Mouse (Mus musculus) midbrain, embryonic 16.5 days (tissue): ENCODE data around the gene Aoah. TPM values are rescaled to one million over a fixed set of nuclear protein-coding genes. Genes with fewer than 3 reads are reported as not detected.

ENCODE experiments used
- ATAC-seq: fragments of 200-750 bp; cut with Nextera tagmentation; 2 replicates; pipeline ENCODE4 v1.8.0; 2017; ENCODE audit warnings: moderate TSS enrichment
- H3K27ac ChIP-seq: fragments of 300-500 bp; sonication (generic); 2 replicates; pipeline ENCODE4 v1.5.1; 2014; ENCODE audit warnings: mild to moderate bottlenecking, low read length, mixed read lengths
- H3K27me3 ChIP-seq: fragments of 300-500 bp; sonication (generic); 2 replicates; pipeline ENCODE4 v1.6.1; 2014; ENCODE audit warnings: low read depth, low read length, mixed read lengths; ENCODE audit not compliant: control insufficient read depth, insufficient read depth
- H3K36me3 ChIP-seq: fragments of 300-500 bp; sonication (generic); 2 replicates; pipeline ENCODE4 v1.6.1; 2014; ENCODE audit warnings: mild to moderate bottlenecking, low read length, moderate library complexity, mixed read lengths; ENCODE audit not compliant: control insufficient read depth, insufficient read depth
- H3K4me1 ChIP-seq: fragments of 300-500 bp; sonication (generic); 2 replicates; pipeline ENCODE4 v1.6.1; 2014; ENCODE audit warnings: mild to moderate bottlenecking, low read length, mixed read lengths; ENCODE audit not compliant: control insufficient read depth, insufficient read depth
- H3K4me2 ChIP-seq: fragments of 300-500 bp; sonication (generic); 2 replicates; pipeline ENCODE4 v1.6.1; 2014; ENCODE audit warnings: mild to moderate bottlenecking, low read length, mixed read lengths
- H3K4me3 ChIP-seq: fragments of 300-500 bp; sonication (generic); 2 replicates; pipeline ENCODE4 v1.5.1; 2014; ENCODE audit warnings: low read depth, mild to moderate bottlenecking, low read length, moderate library complexity, mixed read lengths
- H3K9ac ChIP-seq: fragments of 300-500 bp; sonication (generic); 2 replicates; pipeline ENCODE4 v1.6.1; 2014; ENCODE audit warnings: low read depth, low read length, mixed read lengths
- H3K9me3 ChIP-seq: fragments of 300-500 bp; sonication (generic); replicated peaks from 2 replicates; pipeline ENCODE4 v1.6.1; 2014; ENCODE audit warnings: mild to moderate bottlenecking, low read length, mixed read lengths; ENCODE audit not compliant: control insufficient read depth, poor library complexity, severe bottlenecking
- WGBS: fragments of 180-500 bp; shearing (Covaris S2); extraction: QIAGEN DNeasy Blood & Tissue Kit; methylation state at CpG from one replicate; pipeline ENCODE4 v1.1.7; 2014; 5-methylcytosine and 5-hydroxymethylcytosine counted together
- polyA plus RNA-seq: library from polyadenylated mRNA; unstranded; fragments of >200 nt; fragmentation: Nextera tagmentation; extraction: Ambion mirVana; gene quantifications from 2 replicates; pipeline ENCODE4 v1.2.1, GENCODE M21; 2015

The Aoah gene
- 0.27 and 0.60 TPM in 2 replicates for polyA plus RNA-seq

GRCm38 (mm10) chr13:20793901-20794300 lies at the start of gene Aoah:
Aoah (plus strand) TSS chr13:20794113.
- Histone ChIP-seq H3K36me3 (no peaks in the 10 kb centered on the region), H3K4me1 (no peaks in the 10 kb centered on the region), H3K4me3 (no peak within 1 kb of the TSS), H3K9me3 (no peaks in the 10 kb centered on the region), H3K27ac (no peak within 1 kb of the TSS), H3K27me3 (no peaks in the 10 kb centered on the region), H3K9ac (no peak within 1 kb of the TSS), H3K4me2 (no peak within 1 kb of the TSS)
- WGBS, result 78% methylated on average over 4 of the region's 4 CpGs
- ATAC-seq, result no peak

DNA sequence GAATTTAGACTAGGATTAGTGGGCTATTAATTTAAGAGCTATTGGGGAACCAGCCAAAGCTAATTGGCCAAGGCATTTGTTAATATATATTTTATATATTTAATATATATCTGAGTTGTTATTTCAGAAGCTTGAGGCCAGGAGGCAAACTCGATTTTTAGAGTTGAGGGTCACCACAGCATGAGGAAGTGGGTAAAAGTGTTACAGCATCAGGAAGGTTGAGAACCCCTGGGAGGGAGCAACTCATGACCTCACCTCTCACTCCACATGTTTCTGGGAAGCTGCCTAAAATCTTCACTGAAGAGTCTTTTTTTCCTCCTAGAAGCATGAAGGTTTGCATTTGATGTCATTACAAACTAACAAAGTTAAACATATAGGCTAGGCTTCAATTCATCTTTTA lies 39.1 kb upstream of the Aoah start:
- H3K9me3 ChIP-seq, result no peaks in the 10 kb centered on the region
- H3K27me3 ChIP-seq, result no peaks in the 10 kb centered on the region
- H3K9ac ChIP-seq, result no peak overlapping the region
- H3K27ac ChIP-seq, result no peak overlapping the region
- no peak overlapping the region for H3K4me3 ChIP-seq
- no peaks in the 10 kb centered on the region for H3K36me3 ChIP-seq
- no peak overlapping the region for H3K4me2 ChIP-seq
- 81% methylated on average over 1 of the region's 1 CpGs for WGBS
- no peaks in the 10 kb centered on the region for H3K4me1 ChIP-seq
- no peak for ATAC-seq

DNA sequence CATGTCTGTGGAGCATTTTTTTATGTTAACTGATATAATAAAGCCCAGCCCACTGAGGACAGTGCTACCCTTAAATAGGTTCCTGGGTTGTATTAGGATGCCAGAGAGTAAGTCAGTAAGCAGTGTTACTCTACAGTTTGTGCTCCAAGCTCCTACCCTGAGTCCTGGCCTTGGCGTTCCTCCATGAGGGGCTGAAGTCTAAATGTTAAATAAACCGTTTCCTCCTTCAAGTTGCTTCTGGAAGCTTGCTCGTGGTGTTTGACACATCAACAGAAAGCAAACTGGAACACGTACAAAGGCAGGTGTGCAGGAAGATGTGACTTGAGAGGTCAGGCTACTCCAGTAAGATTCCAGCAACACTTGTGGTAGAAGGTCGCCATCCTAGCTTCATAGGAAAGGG lies 10.3 kb upstream of the Aoah start:
- no peak overlapping the region for H3K27ac ChIP-seq
- ATAC-seq, result no peak
- no peaks in the 10 kb centered on the region for H3K4me1 ChIP-seq
- H3K9ac ChIP-seq, result no peak overlapping the region
- H3K4me3 ChIP-seq, result no peak overlapping the region
- H3K4me2 ChIP-seq, result no peak overlapping the region
- no peaks in the 10 kb centered on the region for H3K27me3 ChIP-seq
- 87% methylated on average over 5 of the region's 5 CpGs for WGBS
- H3K36me3 ChIP-seq, result no peaks in the 10 kb centered on the region
- H3K9me3 ChIP-seq, result no peaks in the 10 kb centered on the region

GRCm38 (mm10) chr13:20784060-20784459 lies 9.9 kb upstream of the Aoah start:
- Histone ChIP-seq H3K4me3 (no peak overlapping the region), H3K9ac (no peak overlapping the region), H3K36me3 (no peaks in the 10 kb centered on the region), H3K4me2 (no peak overlapping the region), H3K27me3 (no peaks in the 10 kb centered on the region), H3K27ac (no peak overlapping the region), H3K9me3 (no peaks in the 10 kb centered on the region), H3K4me1 (no peaks in the 10 kb centered on the region)
- 94% methylated on average over 6 of the region's 6 CpGs for WGBS
- ATAC-seq, result no peak

DNA sequence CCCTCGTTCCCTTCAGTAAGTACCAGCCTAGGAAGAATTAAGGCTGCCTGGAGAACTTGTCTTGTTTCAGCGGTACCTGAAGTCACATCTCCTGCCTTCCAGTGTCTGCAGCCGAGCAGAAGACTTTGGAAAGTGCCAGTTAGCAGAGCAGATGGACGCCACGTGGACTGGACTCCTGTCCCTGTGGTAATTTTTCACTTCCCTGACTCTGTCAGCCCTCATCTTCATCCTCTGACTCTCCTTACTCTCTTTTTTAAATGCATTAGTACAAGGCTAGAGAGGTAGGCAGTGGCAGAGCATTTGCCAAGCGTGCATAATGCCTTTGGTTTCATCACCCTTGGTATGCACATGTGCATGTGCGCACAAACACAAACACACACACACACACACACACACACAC lies 8.0 kb upstream of the Aoah start:
- H3K4me1 ChIP-seq, result no peaks in the 10 kb centered on the region
- H3K27ac ChIP-seq, result no peak overlapping the region
- H3K4me3 ChIP-seq, result no peak overlapping the region
- H3K36me3 ChIP-seq, result no peaks in the 10 kb centered on the region
- H3K9me3 ChIP-seq, result no peaks in the 10 kb centered on the region
- no peak for ATAC-seq
- no peaks in the 10 kb centered on the region for H3K27me3 ChIP-seq
- no peak overlapping the region for H3K4me2 ChIP-seq
- H3K9ac ChIP-seq, result no peak overlapping the region
- WGBS, result 82% methylated on average over 7 of the region's 7 CpGs

- ATAC-seq, result no peak
- Histone ChIP-seq H3K4me3 (no peak overlapping the region), H3K36me3 (no peaks in the 10 kb centered on the region), H3K9ac (no peak overlapping the region), H3K4me1 (no peaks in the 10 kb centered on the region), H3K27ac (no peak overlapping the region), H3K27me3 (no peaks in the 10 kb centered on the region), H3K9me3 (no peaks in the 10 kb centered on the region), H3K4me2 (no peak overlapping the region)
- 79% methylated on average over 1 of the region's 1 CpGs for WGBS
Observed at GRCm38 (mm10) chr13:20786825-20787245, 7.1 kb upstream of the Aoah start.

DNA sequence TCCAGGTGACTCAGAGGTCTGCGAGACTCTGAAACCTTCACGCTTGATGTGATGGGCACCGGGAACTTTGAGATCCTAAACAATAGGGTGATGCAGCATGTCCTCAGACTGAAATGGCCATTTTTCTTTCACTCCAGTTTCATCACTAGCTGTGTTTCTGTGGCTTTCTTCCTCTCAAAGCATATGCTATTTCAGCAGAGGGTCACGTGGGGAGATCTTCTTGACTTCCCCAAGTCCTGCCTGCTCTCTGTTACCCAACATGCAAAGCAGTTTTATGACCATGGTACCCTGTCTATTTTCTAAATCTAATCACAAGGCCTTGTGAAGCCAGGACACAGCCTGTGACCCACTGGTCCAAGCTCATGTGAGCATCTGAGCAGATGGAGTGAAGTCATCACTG lies 6.0 kb upstream of the Aoah start:
- Histone ChIP-seq H3K27me3 (no peaks in the 10 kb centered on the region), H3K4me2 (no peak overlapping the region), H3K9me3 (no peaks in the 10 kb centered on the region), H3K27ac (no peak overlapping the region), H3K4me1 (no peaks in the 10 kb centered on the region), H3K4me3 (no peak overlapping the region), H3K36me3 (no peaks in the 10 kb centered on the region), H3K9ac (no peak overlapping the region)
- ATAC-seq, result no peak
- WGBS, result 81% methylated on average over 4 of the region's 4 CpGs

GRCm38 (mm10) chr13:20796651-20797050 lies 2.7 kb downstream of the Aoah start:
- no peaks in the 10 kb centered on the region for H3K27me3 ChIP-seq
- no peak overlapping the region for H3K4me2 ChIP-seq
- no peak overlapping the region for H3K9ac ChIP-seq
- no peak for ATAC-seq
- H3K27ac ChIP-seq, result no peak overlapping the region
- no peaks in the 10 kb centered on the region for H3K4me1 ChIP-seq
- no peak overlapping the region for H3K4me3 ChIP-seq
- no peaks in the 10 kb centered on the region for H3K36me3 ChIP-seq
- no peaks in the 10 kb centered on the region for H3K9me3 ChIP-seq
- WGBS, result 82% methylated on average over 3 of the region's 3 CpGs

- H3K36me3 ChIP-seq, result no peaks in the 10 kb centered on the region
- H3K4me1 ChIP-seq, result no peaks in the 10 kb centered on the region
- WGBS, result 62% methylated on average over 2 of the region's 2 CpGs
- H3K27me3 ChIP-seq, result no peaks in the 10 kb centered on the region
- ATAC-seq, result no peak
- no peaks in the 10 kb centered on the region for H3K9me3 ChIP-seq
- no peak overlapping the region for H3K9ac ChIP-seq
- no peak overlapping the region for H3K4me3 ChIP-seq
- H3K27ac ChIP-seq, result no peak overlapping the region
- H3K4me2 ChIP-seq, result no peak overlapping the region
Observed at GRCm38 (mm10) chr13:20798536-20798935, 4.6 kb downstream of the Aoah start.

- H3K27ac ChIP-seq, result no peak overlapping the region
- H3K9ac ChIP-seq, result no peak overlapping the region
- no peaks in the 10 kb centered on the region for H3K27me3 ChIP-seq
- no peaks in the 10 kb centered on the region for H3K4me1 ChIP-seq
- no peak overlapping the region for H3K4me2 ChIP-seq
- ATAC-seq, result no peak
- no peaks in the 10 kb centered on the region for H3K9me3 ChIP-seq
- WGBS, result 68% methylated on average over 3 of the region's 3 CpGs
- no peak overlapping the region for H3K4me3 ChIP-seq
- no peaks in the 10 kb centered on the region for H3K36me3 ChIP-seq
Observed at GRCm38 (mm10) chr13:20799772-20800171, 5.9 kb downstream of the Aoah start.
